Mouse (Mus musculus) adrenal gland, adult 2 months (tissue): Measurements from ENCODE around the gene Hfe. TPM values are rescaled to one million over a fixed set of nuclear protein-coding genes. Genes with fewer than 3 reads are reported as not detected.

Experiments used
- DNase-seq: peaks from one replicate; pipeline ENCODE4 v3.0.0; 2021
- long read RNA-seq: library from polyadenylated mRNA; stranded (forward); transcript quantifications from one replicate; pipeline ENCODE4 v2.0.0, GENCODE M21; 2021
- polyA plus RNA-seq: library from polyadenylated mRNA; depleted of rRNA; stranded (reverse); fragments of >200 nt; gene quantifications from 2 replicates; pipeline ENCODE4 v1.2.3, GENCODE M21; 2012; rRNA removed
- total RNA-seq, 2 experiments: library from RNA; stranded (reverse); gene quantifications; 2 replicates each; pipeline ENCODE4 v1.2.3; 2021

Hfe gene
- total RNA-seq: 10 to 100 TPM; 22.3 to 33.0 TPM
- polyA plus RNA-seq: 27.9 and 30.3 TPM in 2 replicates
- long read RNA-seq, transcript Hfe-202 (6 exons, 3,572 nt): major isoform, 19 of 22 reads
- long read RNA-seq, partial matches to known transcripts: 1 of 22 reads
- long read RNA-seq, other reads (novel, unspliced or antisense): 2 of 22 reads

- DNase-seq: peak; percentile 83
Measured at GRCm38 (mm10) chr13:23710374-23711089, at the start of gene Hfe. TSS of gene Hfe (minus strand) at chr13:23710854.

- no peak for DNase-seq
Measured at GRCm38 (mm10) chr13:23759916-23760239, 49.2 kb upstream of the Hfe start.

GRCm38 (mm10) chr13:23759251-23759771 is 48.7 kb upstream of the Hfe start:
- DNase-seq: no peak

GRCm38 (mm10) chr13:23757921-23758320 is 47.3 kb upstream of the Hfe start:
- no peak for DNase-seq

- no peak for DNase-seq
Measured at GRCm38 (mm10) chr13:23757211-23757773, 46.6 kb upstream of the Hfe start.

GRCm38 (mm10) chr13:23756790-23757189 is 46.1 kb upstream of the Hfe start, which contains the start of gene Hist1h4b:
TSS of gene Hist1h4b (plus strand) at chr13:23757013.
- peak; percentile 88 for DNase-seq

- no peak for DNase-seq
Measured at GRCm38 (mm10) chr13:23755000-23755399, 44.3 kb upstream of the Hfe start.

- no peak for DNase-seq
Measured at GRCm38 (mm10) chr13:23753314-23754078, 42.8 kb upstream of the Hfe start.

GRCm38 (mm10) chr13:23752742-23753172 is 42.1 kb upstream of the Hfe start:
- no peak for DNase-seq

- peak; percentile 88 for DNase-seq
Measured at GRCm38 (mm10) chr13:23752067-23752741, 41.5 kb upstream of the Hfe start, which contains the start of gene Hist1h3b. TSS of gene Hist1h3b (plus strand) at chr13:23752267.

- no peak for DNase-seq
Measured at GRCm38 (mm10) chr13:23751478-23751956, 40.9 kb upstream of the Hfe start.

- DNase-seq: peak; percentile 68
Measured at GRCm38 (mm10) chr13:23750839-23751477, 40.3 kb upstream of the Hfe start, which contains the start of gene Hist1h2ab. TSS of gene Hist1h2ab (plus strand) at chr13:23751126.

- DNase-seq: no peak
Measured at GRCm38 (mm10) chr13:23749563-23750121, 39.0 kb upstream of the Hfe start.

GRCm38 (mm10) chr13:23747892-23748288 is 37.2 kb upstream of the Hfe start:
- DNase-seq: no peak

- DNase-seq: no peak
Measured at GRCm38 (mm10) chr13:23747081-23747891, 36.6 kb upstream of the Hfe start.

- peak; percentile 81 for DNase-seq
Measured at GRCm38 (mm10) chr13:23746201-23747080, 35.8 kb upstream of the Hfe start, which contains the start of gene Hist1h2bb. TSS of gene Hist1h2bb (plus strand) at chr13:23746734.

- peak; percentile 81 for DNase-seq
Measured at GRCm38 (mm10) chr13:23745381-23746161, 34.9 kb upstream of the Hfe start, which contains the start of gene Hist1h3c. TSS of gene Hist1h3c (minus strand) at chr13:23745602.
